Mouse (Mus musculus) left cerebral cortex, adult 2 months (tissue): ENCODE data around the gene Abca8b. TPM values are rescaled to one million over a fixed set of nuclear protein-coding genes. Genes with fewer than 3 reads are reported as not detected.

ENCODE experiments used
- DNase-seq, 2 experiments: peaks; one replicate each; pipeline ENCODE4 v3.0.0; 2021 to 2022; ENCODE audit warnings: low spot score in 2 of 2, mixed read lengths in 1 of 2; ENCODE audit errors: extremely low spot score in 1 of 2
- H3K27ac ChIP-seq: fragments of 200-600 bp; 2 replicates; pipeline ENCODE4 v1.8.1; 2022
- H3K4me3 ChIP-seq: fragments of 200-600 bp; 2 replicates; pipeline ENCODE4 v1.8.1; 2022
- CTCF ChIP-seq: fragments of 200-600 bp; IDR thresholded peaks from 2 replicates; pipeline ENCODE4 v1.8.1; 2022; ENCODE audit warnings: antibody characterized with exemption, mild to moderate bottlenecking, moderate library complexity
- intact Hi-C: fragments of 180-260 bp; cut with DNase I; formaldehyde crosslinking; loops from one replicate; pipeline ENCODE4 v1.15.1; 2025
- total RNA-seq, 2 experiments: library from RNA; stranded (reverse); gene quantifications; 2 replicates each; pipeline ENCODE4 v1.2.3; 2021

Abca8b gene
- total RNA-seq, 2 experiments from 2014 or later: 12.1 to 12.2 TPM

DNA sequence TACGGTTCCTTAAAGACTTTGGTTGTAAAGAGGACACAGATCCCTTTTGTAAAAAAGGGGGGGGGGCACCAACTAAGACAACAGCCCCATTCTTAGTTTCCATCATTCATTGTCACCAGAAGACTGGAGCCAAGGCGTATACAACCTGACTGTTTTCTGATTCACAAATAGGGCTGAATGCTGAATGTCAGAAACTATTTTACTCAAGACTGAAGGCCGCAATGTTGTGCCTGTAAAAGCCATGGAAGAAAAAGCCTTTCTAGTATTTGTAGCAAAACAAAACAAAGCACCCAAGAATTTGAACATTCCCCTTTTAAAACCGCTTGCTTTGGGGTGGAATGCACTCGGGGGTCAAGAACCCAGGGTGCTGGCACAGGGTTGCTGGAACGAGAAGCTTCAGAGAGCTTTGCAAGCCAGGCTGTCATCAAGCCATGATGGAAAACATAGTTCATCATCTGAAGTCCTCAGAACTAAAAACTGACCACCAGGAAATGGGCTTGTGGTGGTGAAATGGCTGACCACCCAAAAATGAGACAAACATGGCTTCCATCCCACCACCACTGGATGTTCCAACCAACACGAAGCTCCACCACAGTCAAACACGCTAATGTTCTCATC, 104.2 kb downstream of the Abca8b start:
- intact Hi-C loops: loop anchor here (5.0 kb wide), 2 partner anchors 221 to 376 kb away; no protein-coding TSS in a partner anchor
- no peak for TF ChIP-seq CTCF
- Histone ChIP-seq H3K4me3 (no peak overlapping the region), H3K27ac (no peak overlapping the region)
- DNase-seq: no peak

DNA sequence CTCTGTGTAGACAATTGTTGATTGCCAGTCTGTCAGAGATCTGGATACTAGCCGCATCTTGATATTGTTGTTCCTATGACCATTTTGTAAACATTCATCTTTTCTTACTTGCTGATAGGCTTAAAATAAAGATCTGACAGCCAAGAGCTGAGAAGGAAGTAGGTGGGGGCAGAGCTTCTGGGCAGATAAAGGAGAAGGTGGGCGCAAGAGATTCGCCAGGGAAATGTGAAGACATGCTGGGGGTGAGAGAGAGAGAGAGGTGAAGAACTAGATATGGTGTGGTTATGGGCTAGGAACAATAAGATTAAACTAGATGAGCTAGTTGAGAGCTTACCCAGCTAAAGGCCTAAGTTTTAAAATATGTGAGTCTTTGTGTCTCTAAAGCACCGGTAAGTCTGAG, 106.0 kb downstream of the Abca8b start:
- Histone ChIP-seq H3K27ac (no peak overlapping the region), H3K4me3 (no peak overlapping the region)
- TF ChIP-seq CTCF: no peak
- DNase-seq: no peak
- intact Hi-C loops: no loop called here

DNA sequence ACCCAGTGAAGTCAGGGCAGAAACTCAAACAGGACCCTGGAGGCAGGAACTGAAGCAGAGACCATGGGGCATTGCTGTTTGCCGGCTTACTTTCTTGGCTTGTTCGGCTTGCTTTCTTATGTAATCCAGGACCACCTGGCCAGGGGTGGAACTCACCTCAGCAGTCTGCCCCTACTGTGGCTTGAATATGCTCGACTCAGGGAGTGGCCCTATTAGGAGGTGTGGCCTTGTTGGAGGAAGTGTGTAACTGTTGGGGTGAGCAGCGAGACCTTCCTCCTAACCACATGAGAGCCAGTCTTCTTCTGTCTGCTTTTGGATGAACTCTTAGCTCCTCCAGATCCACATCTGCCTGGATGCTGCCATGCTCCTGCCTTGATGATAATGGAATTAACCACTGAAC, 108.9 kb downstream of the Abca8b start:
- no peak for DNase-seq
- intact Hi-C loops: no loop called here
- Histone ChIP-seq H3K4me3 (no peak overlapping the region), H3K27ac (no peak overlapping the region)
- TF ChIP-seq CTCF: no peak

DNA sequence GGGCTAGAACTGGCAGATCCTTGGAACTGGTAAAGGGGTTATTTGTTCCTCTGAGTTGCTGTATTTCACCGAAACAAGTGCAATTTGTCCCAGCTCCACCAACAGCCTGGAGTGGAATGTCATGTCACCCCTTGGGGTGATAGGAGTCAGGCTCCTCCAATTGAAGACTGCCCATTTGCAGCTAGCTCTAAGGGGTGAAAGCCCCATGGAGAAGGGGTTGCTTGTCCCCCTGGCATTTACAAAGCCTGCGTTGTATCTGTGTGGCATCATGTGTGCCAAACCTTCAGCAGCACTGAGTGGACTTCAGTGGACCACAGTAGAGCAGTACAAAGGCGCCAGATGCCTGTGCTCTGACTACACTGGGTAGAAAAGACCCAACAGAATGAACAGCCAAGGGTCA, 110.1 kb downstream of the Abca8b start:
- H3K4me3 ChIP-seq: no peak overlapping the region
- no peak for DNase-seq
- H3K27ac ChIP-seq: no peak overlapping the region
- intact Hi-C loops: no loop called here
- TF ChIP-seq CTCF: no peak

DNA sequence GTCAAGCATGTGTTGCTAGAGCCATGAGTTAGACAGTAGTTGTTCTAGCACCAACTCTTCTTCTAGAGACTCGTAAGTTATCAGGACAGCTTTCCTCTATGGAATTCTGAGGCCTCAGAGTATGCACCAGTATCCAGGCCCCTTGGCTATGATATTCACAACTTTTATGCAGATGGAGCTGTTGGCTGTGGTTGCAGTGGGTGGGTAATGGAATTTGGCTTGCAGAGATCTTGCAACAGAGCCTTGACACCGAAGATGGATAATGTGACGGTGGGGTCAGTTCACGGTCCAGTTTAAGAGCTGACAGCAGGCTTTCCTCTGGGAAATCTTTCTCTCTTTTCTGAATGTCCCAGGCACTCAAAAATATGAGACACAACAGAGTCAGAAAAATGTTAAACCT, 110.8 kb downstream of the Abca8b start:
- no peak for DNase-seq
- no peak for TF ChIP-seq CTCF
- intact Hi-C loops: no loop called here
- Histone ChIP-seq H3K27ac (no peak overlapping the region), H3K4me3 (no peak overlapping the region)

DNA sequence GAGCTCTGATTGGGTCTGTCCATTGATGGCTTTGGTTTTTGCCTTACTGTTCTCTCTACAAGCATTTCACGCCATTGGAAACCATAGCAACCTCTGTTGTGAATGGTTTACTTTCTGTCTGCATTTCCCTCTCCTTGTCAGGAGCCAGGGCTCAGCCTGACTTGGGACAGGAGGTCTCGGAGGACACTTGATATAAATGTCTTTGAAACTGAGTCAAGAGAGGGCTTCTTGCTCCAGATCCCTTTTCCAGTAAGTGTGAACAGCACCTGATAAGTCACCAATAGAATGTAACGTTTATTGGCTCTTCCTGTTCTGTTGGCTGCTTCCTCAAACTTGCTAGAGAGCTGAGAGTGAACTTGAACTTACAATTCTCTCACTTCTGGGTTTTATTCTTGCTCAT, 111.5 kb downstream of the Abca8b start:
- intact Hi-C loops: no loop called here
- DNase-seq: no peak
- Histone ChIP-seq H3K4me3 (no peak overlapping the region), H3K27ac (no peak overlapping the region)
- no peak for TF ChIP-seq CTCF

Other genes with a start within 250 kb of the Abca8b start
- gene 1700012B07Rik, start 167.8 kb downstream of the Abca8b start, total RNA-seq: not detected
- 1 to 10 TPM; 2.9 to 3.1 TPM for gene Abca8a, start 100.1 kb upstream of the Abca8b start, total RNA-seq
- 1 to 10 TPM; 6.9 to 7.6 TPM for gene Abca9, start 172.4 kb upstream of the Abca8b start, total RNA-seq